Mouse (Mus musculus) kidney, adult 2 months (tissue): Measurements from ENCODE around the gene Sult1b1.

ENCODE experiments used
- CTCF ChIP-seq: fragments of 200-500 bp; conservative IDR thresholded peaks from 2 replicates; pipeline ENCODE4 v1.5.1; 2011; ENCODE audit warnings: low read depth, mild to moderate bottlenecking, control low read depth, low read length, moderate library complexity, mixed read lengths; ENCODE audit not compliant: insufficient read depth, insufficient read length
- POLR2A ChIP-seq: fragments of 200-500 bp; IDR thresholded peaks from one replicate; pipeline ENCODE4 v1.6.1; 2011; ENCODE audit warnings: low read depth, low read length, control low read depth

DNA sequence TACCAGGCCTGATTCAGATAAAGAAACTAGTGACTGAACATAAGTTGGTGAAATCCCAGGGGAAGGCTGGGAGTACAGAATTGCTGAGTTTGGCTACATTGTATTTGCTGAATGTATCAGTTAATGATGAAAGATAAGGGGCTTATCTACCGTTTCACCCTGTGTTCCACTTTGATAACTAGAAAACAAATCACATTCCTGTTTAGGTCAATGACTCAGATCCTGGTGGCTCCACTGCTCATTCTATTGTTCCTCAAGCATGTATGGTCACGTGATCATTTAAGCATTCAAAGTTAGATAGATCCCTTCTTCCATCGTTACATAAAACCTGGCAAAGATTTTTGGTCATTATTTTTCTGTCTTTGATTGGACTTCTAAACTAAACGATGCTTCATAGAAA lies 24.5 kb upstream of the Sult1b1 start:
- TF ChIP-seq CTCF: no peak
- TF ChIP-seq POLR2A: no peak
